In the genomic region with DNA sequence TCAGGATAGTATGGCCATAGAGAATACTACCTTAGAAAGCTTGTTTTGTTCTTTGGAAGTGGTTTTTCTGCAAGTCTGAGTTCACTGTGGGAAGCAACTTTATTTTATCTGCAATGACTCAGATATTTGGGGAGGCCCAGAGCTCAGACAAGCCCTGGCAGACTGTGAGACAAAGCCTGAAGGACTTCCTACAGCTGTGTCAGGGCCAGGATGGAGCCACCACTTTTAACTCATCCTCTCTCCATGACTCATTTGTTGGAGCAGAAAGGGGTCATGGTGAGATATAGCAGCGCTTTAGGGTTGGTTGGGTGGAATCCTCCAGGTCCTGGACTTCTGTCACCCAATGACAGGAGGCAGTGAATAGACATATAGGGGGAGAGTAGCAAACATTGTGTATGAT, we compare ENCODE assay signal across 22 mouse cellular contexts. TPM values are rescaled to one million over a fixed set of nuclear protein-coding genes. Genes with fewer than 3 reads are reported as not detected.
DNase-seq lines count a peak whose midpoint lies in the region; TF ChIP-seq lines count a peak whose summit lies in the region.
"Had no signal": no experiment of that assay in that cellular context is flagged by ENCODE, and none has a peak within 500 bp of the region (broad histone marks: within the 10 kb centered on the region; RNA-seq: fewer than 3 reads in every experiment).

No protein-coding gene starts in this region.

- H3K27ac ChIP-seq in heart, adult 2 months: no peak overlapping the region
- H3K27ac ChIP-seq in left cerebral cortex, adult 2 months: no peak overlapping the region
- H3K27ac ChIP-seq: embryonic facial prominence, embryonic 10.5 days; embryonic facial prominence, embryonic 12.5 days; forebrain, embryonic 13.5 days; forebrain, embryonic 15.5 days had no signal

- H3K9ac ChIP-seq in heart, adult 2 months (ENCODE audit: low read depth, low read length): no peak overlapping the region
- H3K9ac ChIP-seq: embryonic facial prominence, embryonic 12.5 days; forebrain, embryonic 13.5 days; forebrain, embryonic 15.5 days; forebrain, postnatal 0 days had no signal

- TF ChIP-seq CTCF in heart, adult 2 months (IDR thresholded peaks at IDR 0.05): no peak
- TF ChIP-seq CTCF in left cerebral cortex, adult 2 months (IDR thresholded peaks at IDR 0.05): no peak

- no peaks in the 10 kb centered on the region for H3K36me3 ChIP-seq in heart, adult 2 months (ENCODE audit: control insufficient read depth, insufficient read depth, low read length)
- H3K36me3 ChIP-seq: embryonic facial prominence, embryonic 10.5 days; embryonic facial prominence, embryonic 12.5 days; forebrain, embryonic 15.5 days had no signal

- DNase-seq in adrenal gland, adult 2 months: peak; percentile 54
- no peak for DNase-seq in adrenal gland, adult 18-20 months (ENCODE audit: low spot score in 2 of 2)
- DNase-seq in heart, adult 11 months: peak; percentile 19
- DNase-seq in heart, adult 2 months: no peak
- peak; percentile 39 for DNase-seq in adrenal gland, postnatal 14 days
- DNase-seq in urinary bladder, postnatal 14 days (ENCODE audit: low spot score): no peak
- DNase-seq in left cerebral cortex, adult 2 months (ENCODE audit: extremely low spot score in 1 of 2, low spot score in 2 of 2): no peak
- DNase-seq: cerebellum, adult 11-12 months; cerebellum, adult 2 months; cerebellum, adult 9-10 months; cerebellum, postnatal 10 days; cerebellum, postnatal 25 days; forebrain, postnatal 0 days had no signal

- TF ChIP-seq EP300 in heart, adult 2 months (IDR thresholded peaks at IDR 0.05; ENCODE audit: insufficient read depth, low read depth, low read length): no peak

- no peak for TF ChIP-seq POLR2A in heart, adult 2 months (IDR thresholded peaks at IDR 0.05; ENCODE audit: insufficient read depth, low read depth, low read length)

- intact Hi-C loops in heart, adult 2 months (cut with DNase I): no loop called here
- intact Hi-C loops in left cerebral cortex, adult 2 months (cut with DNase I): no loop called here

- 58% methylated on average over 1 of the region's 1 CpGs for WGBS in heart, adult 2 months

- no peak overlapping the region for H3K4me3 ChIP-seq in heart, adult 2 months
- no peak overlapping the region for H3K4me3 ChIP-seq in left cerebral cortex, adult 2 months
- H3K4me3 ChIP-seq: embryonic facial prominence, embryonic 10.5 days; embryonic facial prominence, embryonic 12.5 days; forebrain, embryonic 13.5 days; forebrain, embryonic 15.5 days had no signal

- H3K27me3 ChIP-seq in heart, adult 2 months (ENCODE audit: control insufficient read depth, insufficient read depth, low read length): no peaks in the 10 kb centered on the region
- H3K27me3 ChIP-seq: embryonic facial prominence, embryonic 12.5 days had no signal

- H3K79me2 ChIP-seq in heart, adult 2 months (replicated peaks; ENCODE audit: control insufficient read depth, insufficient read depth, low read length): no peaks in the 10 kb centered on the region

- H3K4me1 ChIP-seq in heart, adult 2 months (ENCODE audit: control insufficient read depth, insufficient read depth, low read length): no peaks in the 10 kb centered on the region
- H3K4me1 ChIP-seq: embryonic facial prominence, embryonic 10.5 days; embryonic facial prominence, embryonic 12.5 days; forebrain, embryonic 13.5 days; forebrain, embryonic 15.5 days had no signal

RNA-seq across cellular contexts. Expression of gene Glra1, which starts 12.3 kb away (rescaled TPM):
- not detected for total RNA-seq in adrenal gland, adult 2 months (2021)
- polyA plus RNA-seq in adrenal gland, adult 2 months (2012; rRNA removed): not detected in 2 replicates
- not detected for total RNA-seq in adrenal gland, adult 18-20 months (2021)
- not detected for total RNA-seq in heart, adult 2 months (2021)
- polyA plus RNA-seq in heart, adult 2 months (2012; rRNA removed): not detected in 2 replicates
- total RNA-seq in adrenal gland, postnatal 14 days (2021): not detected in 2 replicates
- total RNA-seq in left cerebral cortex, adult 2 months (2021): 1 to 10 TPM; 1.5 to 2.1 TPM
- total RNA-seq: adrenal gland, postnatal 36 days; ES-E14; MEL had no signal
- polyA plus RNA-seq: embryonic facial prominence, embryonic 12.5 days; embryonic facial prominence, embryonic 14.5 days; forebrain, embryonic 11.5 days; forebrain, embryonic 13.5 days; forebrain, embryonic 15.5 days had no signal

Comparison
In these comparisons a context has a peak if more than half of its experiments do, and no peak if none do; other contexts are left out.
1. DNase-seq: peak in adrenal gland, adult 2 months (single experiment), heart, adult 11 months (single experiment) and adrenal gland, postnatal 14 days (single experiment); none in adrenal gland, adult 18-20 months (0 of 2), heart, adult 2 months (0 of 2), urinary bladder, postnatal 14 days (single experiment) and left cerebral cortex, adult 2 months (0 of 2).